Mouse (Mus musculus) large intestine, adult 2 months (tissue): ENCODE results near the gene Atp1b4. TPM values are rescaled to one million over a fixed set of nuclear protein-coding genes. Genes with fewer than 3 reads are reported as not detected.
"Not testable (repeated sequence)": the region's sequence is repeated elsewhere in the genome, so short reads cannot be mapped to it uniquely, and the experiment has no call there.

ENCODE experiments used
- DNase-seq: peaks from one replicate; pipeline ENCODE4 v3.0.0-alpha.2; 2012; ENCODE audit warnings: low read depth, low spot score
- WGBS: fragments of 180-500 bp; shearing (Covaris S2); methylation state at CpG from one replicate; pipeline ENCODE4 v1.1.7; 2018; 5-methylcytosine and 5-hydroxymethylcytosine counted together
- polyA plus RNA-seq: library from polyadenylated mRNA; depleted of rRNA; stranded (reverse); fragments of >200 nt; gene quantifications from 2 replicates; pipeline ENCODE4 v1.2.3, GENCODE M21; 2012; rRNA removed

Gene Atp1b4
- polyA plus RNA-seq = not detected in 2 replicates

GRCm38 (mm10) chrX:38315884-38316283 lies at the start of gene Atp1b4:
Atp1b4 (plus strand) TSS chrX:38316184.
- WGBS = 89% methylated on average over 8 of the region's 8 CpGs
- no peak for DNase-seq

GRCm38 (mm10) chrX:38308597-38308996 lies 7.4 kb upstream of the Atp1b4 start:
- no peak for DNase-seq
- 60% methylated on average over 4 of the region's 4 CpGs for WGBS

GRCm38 (mm10) chrX:38311054-38311453 lies 4.9 kb upstream of the Atp1b4 start:
- WGBS = 76% methylated on average over 2 of the region's 2 CpGs
- no peak for DNase-seq

GRCm38 (mm10) chrX:38312910-38313625 lies 2.9 kb upstream of the Atp1b4 start:
- no peak for DNase-seq
- 46% methylated on average over 9 of the region's 9 CpGs for WGBS

DNA sequence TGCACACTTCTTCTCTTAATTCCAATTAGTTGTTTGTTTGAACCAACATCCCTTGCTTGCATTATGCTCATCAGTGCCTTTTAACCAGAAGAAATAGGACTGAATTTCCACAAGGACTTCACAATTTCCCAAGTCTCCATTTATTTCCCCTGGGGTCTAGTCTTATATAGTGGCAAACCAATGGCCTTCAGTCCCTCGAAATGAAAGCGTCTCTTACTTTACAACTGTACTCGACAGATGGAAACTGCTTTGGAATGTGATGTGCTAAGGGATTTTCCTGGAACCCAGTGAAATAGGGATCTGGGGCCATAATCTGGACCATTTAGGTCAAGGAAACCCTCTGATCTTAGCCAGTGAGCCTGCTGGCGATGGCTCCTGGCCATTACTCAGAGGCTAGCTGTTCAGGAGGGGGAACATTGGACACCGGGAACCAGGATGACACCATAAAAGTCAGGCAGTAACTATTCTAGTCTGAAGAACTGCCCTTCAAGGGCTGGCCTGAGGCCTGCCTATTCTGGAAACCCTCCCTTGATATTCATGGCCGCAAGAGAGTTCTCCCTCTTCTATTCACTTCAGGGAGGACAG lies 2.3 kb upstream of the Atp1b4 start:
- WGBS = 73% methylated on average over 6 of the region's 6 CpGs
- no peak for DNase-seq

DNA sequence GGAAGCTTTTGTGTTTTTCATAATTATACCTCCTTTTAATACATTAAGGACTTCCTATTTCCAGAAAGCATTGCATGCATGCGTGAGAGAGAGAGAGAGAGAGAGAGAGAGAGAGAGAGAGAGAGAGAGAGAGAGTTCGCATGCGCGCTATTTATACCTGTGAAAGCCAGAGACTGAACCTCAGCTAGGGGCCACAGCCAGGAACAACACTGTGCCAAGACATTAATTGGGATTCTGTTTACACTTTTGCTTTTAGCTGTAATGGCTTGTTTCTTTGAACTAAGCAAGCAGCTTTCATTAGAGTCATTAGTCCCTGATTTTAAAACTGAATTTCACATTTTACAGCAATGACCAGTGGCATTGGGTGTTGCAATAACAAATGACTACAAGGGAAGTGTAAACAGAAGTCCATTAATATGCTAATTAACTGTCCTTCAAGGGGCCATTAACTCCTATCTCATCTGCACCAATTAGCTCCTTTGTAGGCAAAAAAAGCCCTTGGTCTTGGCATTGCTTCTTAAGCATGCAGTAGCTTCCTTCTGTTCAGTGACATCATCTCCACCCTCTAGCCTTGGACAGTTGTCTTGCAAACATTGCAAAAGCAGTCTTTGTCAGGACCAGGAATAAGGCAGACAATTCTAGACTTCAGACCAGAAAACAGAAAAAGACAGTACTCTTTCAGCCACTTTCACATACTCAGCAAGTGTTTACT lies 14.9 kb downstream of the Atp1b4 start:
- no peak for DNase-seq
- 58% methylated on average over 4 of the region's 4 CpGs for WGBS

DNA sequence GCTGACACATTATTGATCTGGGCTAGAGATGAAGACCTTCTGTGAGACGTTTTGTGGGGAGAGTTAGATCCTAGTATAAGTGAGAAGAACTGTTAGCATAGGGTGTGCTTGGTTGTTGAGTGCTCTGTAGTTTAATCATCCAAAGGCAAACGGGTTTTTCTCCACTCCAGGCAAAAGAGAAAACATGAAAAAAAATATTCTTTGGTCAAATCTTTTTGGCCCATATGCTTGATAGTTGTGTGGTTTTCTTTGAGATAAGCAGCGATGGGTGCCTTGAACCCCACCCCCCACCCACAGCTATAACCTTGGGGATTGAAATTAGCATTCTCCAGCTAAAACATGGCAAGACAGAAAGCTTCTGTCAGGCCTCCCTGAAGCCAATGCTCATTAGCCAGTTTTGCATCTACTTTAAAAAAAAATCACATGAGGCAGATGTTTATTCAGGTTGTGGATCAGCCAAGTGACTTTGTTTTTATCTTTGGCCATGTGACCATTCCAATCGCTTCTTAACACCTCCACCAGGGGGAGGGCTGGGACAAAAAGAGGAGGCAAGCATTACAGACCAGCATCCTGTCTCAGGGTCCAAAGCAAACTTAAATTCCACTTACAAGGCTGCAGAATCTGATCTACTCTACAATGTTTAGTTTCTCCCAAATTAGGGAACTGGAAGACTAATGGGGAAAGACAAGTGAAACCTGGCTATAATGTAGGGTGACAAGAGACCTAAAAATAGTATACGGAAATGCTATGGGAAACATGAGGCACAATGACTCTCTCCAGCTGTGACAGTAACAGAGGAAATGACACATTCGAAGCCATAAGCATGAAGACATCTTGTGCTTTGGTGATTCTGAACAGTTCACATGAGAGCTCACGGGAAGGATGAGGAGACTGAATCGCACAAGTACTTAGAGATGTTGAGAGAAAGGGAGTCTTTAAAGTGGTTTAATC lies 18.6 kb downstream of the Atp1b4 start:
- no peak for DNase-seq
- WGBS = 47% methylated on average over 8 of the region's 8 CpGs

- DNase-seq = no peak
- WGBS = 66% methylated on average over 8 of the region's 8 CpGs
Measured at GRCm38 (mm10) chrX:38362016-38362415, 46.0 kb downstream of the Atp1b4 start.

DNA sequence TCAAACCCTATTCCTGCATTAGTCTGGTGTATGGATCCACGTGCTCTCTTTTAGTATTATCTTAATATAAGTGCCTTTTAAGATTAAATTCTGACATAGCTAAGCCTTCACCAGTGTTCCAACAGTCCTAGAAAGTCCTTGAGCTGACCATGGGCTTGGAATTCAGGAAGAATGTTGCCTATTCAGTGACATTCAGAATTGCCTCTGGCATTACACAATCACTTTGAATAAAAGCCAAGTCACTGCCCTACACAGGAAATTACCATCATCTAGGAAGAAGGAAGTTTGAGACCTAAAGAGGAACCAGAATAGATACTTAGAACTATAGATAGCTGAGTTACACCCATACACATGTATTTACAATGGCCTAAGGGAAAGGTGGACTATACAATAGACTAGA lies 48.6 kb downstream of the Atp1b4 start:
- WGBS = 48% methylated on average over 1 of the region's 1 CpGs
- DNase-seq = not testable (repeated sequence)

DNA sequence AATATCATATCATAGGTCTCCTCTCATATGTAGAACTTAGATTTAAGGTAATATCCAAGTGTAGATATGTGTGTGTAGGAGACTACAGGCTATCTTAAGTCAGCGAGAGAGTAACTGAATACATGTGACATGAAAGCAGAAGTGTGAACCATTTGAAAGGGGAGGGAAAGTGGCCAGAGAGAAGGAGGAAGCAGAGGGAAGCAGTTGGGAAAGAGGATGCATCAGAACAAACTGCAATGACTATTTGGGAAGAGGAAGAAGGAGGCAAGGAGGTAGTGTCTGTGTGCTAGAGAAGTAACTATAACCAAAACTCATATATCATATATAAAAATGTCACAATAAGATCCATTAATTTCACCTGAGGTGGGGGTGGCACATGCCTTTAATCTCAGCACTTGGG lies 57.2 kb downstream of the Atp1b4 start:
- WGBS = 84% methylated on average over 1 of the region's 1 CpGs
- DNase-seq = not testable (repeated sequence)

Other genes starting within 250 kb of the Atp1b4 start
- gene Rhox10, start 249.7 kb upstream of the Atp1b4 start, polyA plus RNA-seq = not detected in 2 replicates
- gene Rhox11, start 231.0 kb upstream of the Atp1b4 start, polyA plus RNA-seq = not detected in 2 replicates
- not detected in 2 replicates for gene Rhox12, start 205.3 kb upstream of the Atp1b4 start, polyA plus RNA-seq
- not detected in 2 replicates for gene Rhox13, start 195.0 kb upstream of the Atp1b4 start, polyA plus RNA-seq
- gene Zbtb33, start 126.4 kb upstream of the Atp1b4 start, polyA plus RNA-seq = 1.9 and 4.6 TPM in 2 replicates
- 0.19 and 0.36 TPM in 2 replicates for gene Tmem255a, start 63.7 kb upstream of the Atp1b4 start, polyA plus RNA-seq
- gene Lamp2, start 140.3 kb downstream of the Atp1b4 start, polyA plus RNA-seq = 35.4 and 64.3 TPM in 2 replicates